Mouse (Mus musculus) testis, adult 2 months (tissue): Measurements from ENCODE around the gene 4931406C07Rik. TPM values are rescaled to one million over a fixed set of nuclear protein-coding genes. Genes with fewer than 3 reads are reported as not detected.

Experiments
- H3K27ac ChIP-seq: fragments of 200-500 bp; 2 replicates; pipeline ENCODE4 v1.5.1; 2012; ENCODE audit warnings: low read depth, low read length; ENCODE audit not compliant: control insufficient read depth, insufficient read depth
- H3K27me3 ChIP-seq: fragments of 200-500 bp; 2 replicates; pipeline ENCODE4 v1.6.1; 2012; ENCODE audit warnings: mild to moderate bottlenecking, low read length, moderate library complexity; ENCODE audit not compliant: control insufficient read depth, insufficient read depth
- H3K36me3 ChIP-seq: fragments of 200-500 bp; 2 replicates; pipeline ENCODE4 v1.6.1; 2012; ENCODE audit warnings: mild to moderate bottlenecking, low read length; ENCODE audit not compliant: control insufficient read depth, insufficient read depth
- H3K4me1 ChIP-seq: fragments of 200-500 bp; 2 replicates; pipeline ENCODE4 v1.6.1; 2012; ENCODE audit warnings: low read length; ENCODE audit not compliant: control insufficient read depth, insufficient read depth
- H3K4me3 ChIP-seq: fragments of 200-500 bp; 2 replicates; pipeline ENCODE4 v1.5.1; 2012; ENCODE audit warnings: low read depth, mild to moderate bottlenecking, low read length, moderate library complexity, mixed read lengths; ENCODE audit not compliant: control insufficient read depth
- CTCF ChIP-seq: fragments of 200-500 bp; IDR thresholded peaks from 2 replicates; pipeline ENCODE4 v1.5.1; 2012; ENCODE audit warnings: low read depth, mild to moderate bottlenecking, inconsistent platforms, low read length, moderate library complexity; ENCODE audit not compliant: control insufficient read depth, insufficient read depth, insufficient replicate concordance
- POLR2A ChIP-seq: fragments of 200-500 bp; IDR thresholded peaks from 2 replicates; pipeline ENCODE4 v1.6.1; 2012; ENCODE audit warnings: low read depth, mild to moderate bottlenecking, inconsistent platforms, low read length, moderate library complexity; ENCODE audit not compliant: control insufficient read depth
- polyA plus RNA-seq: library from polyadenylated mRNA; depleted of rRNA; stranded (reverse); fragments of >200 nt; gene quantifications from 2 replicates; pipeline ENCODE4 v1.2.3, GENCODE M21; 2012; rRNA removed

The 4931406C07Rik gene
- polyA plus RNA-seq, 1 experiment: 17.7 TPM

DNA sequence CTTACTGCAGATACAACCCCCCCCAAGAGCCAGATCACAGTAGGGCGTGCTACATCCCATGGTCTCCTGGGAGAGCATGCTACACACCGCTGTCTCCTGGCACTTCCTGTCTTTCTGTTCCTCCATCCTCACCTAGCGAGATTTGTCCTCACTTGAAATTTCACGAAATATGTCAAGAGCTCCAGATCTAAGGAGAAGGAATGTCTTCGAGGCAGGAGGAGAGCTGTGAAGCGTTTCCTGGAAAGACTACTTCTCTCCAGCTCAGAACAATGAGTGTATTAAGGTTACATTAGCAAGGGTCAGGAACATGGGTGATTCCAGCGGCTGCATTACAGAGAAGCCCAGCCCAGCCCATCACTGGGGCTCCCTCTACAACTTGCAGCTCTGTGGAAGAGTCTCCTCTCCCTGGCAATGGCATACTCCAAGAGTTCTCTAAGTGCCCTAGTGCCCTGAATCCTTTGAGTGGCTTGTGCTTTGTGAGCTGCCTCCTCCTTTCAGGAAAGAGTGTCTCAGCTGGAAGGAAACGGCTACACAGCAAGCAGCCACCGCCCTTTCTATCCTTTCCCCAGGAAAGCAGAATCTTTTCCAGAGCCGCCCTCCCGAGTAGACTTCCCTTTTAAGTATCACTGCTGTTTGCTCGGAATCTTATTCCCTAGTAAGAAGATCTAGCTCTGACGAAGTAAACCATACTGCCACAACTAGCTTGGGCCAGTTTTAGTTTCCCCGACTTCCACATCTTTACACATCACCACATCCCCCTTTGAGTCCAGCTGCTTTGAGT, 68.5 kb downstream of the 4931406C07Rik start:
- no peaks in the 10 kb centered on the region for H3K27me3 ChIP-seq
- no peaks in the 10 kb centered on the region for H3K36me3 ChIP-seq
- H3K27ac ChIP-seq: no peak overlapping the region
- TF ChIP-seq POLR2A (no peak), CTCF (no peak)
- peaks cover 12% of the 10 kb centered on the region for H3K4me1 ChIP-seq
- H3K4me3 ChIP-seq: no peak overlapping the region

DNA sequence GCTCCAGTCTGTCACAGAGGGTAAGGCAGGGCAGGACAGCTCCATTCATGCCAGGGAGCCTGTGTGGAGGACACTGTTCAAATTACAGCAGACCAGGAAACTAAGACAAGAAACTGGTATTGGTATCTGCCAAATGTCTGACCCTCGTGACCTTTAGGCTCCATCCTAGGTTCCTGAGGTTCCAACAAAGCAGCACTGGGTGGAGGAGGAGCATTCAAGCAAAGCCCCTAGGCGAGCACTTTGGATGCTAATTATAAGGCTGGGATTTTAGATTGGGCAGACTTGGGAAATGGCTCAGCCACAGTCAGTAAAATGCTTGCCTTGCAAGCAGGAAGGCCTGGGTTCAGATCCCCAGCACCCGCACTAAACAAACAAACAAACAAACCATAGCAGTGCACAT, 70.3 kb downstream of the 4931406C07Rik start:
- peaks cover 12% of the 10 kb centered on the region for H3K4me1 ChIP-seq
- no peaks in the 10 kb centered on the region for H3K27me3 ChIP-seq
- TF ChIP-seq CTCF (no peak), POLR2A (no peak)
- H3K36me3 ChIP-seq: no peaks in the 10 kb centered on the region
- no peak overlapping the region for H3K27ac ChIP-seq
- H3K4me3 ChIP-seq: no peak overlapping the region

DNA sequence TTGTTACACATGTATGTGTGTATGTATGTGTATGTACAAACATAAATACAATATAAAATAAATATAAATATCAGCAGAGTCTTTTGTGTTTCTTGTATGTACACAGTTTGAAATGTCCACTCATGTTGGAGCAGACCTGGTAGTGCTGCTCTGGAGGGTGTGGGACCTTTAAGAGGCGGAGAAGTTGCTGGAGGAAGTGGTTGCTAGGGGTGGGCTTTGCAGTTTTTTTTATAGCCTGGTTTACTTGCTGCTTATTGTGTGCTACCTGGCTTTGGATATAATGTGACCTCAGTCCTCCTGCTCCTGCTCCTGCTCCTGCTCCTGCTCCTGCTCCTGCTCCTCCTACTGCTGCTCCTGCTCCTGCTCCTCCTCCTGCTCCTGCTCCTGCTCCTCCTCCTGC, 72.6 kb downstream of the 4931406C07Rik start:
- H3K27me3 ChIP-seq: no peaks in the 10 kb centered on the region
- TF ChIP-seq CTCF: no peak
- TF ChIP-seq POLR2A: no peak
- no peak overlapping the region for H3K27ac ChIP-seq
- peaks cover 3% of the 10 kb centered on the region for H3K4me1 ChIP-seq
- H3K36me3 ChIP-seq: no peaks in the 10 kb centered on the region
- no peak overlapping the region for H3K4me3 ChIP-seq

Other genes starting within 250 kb of the 4931406C07Rik start
- gene Hephl1, start 194.3 kb downstream of the 4931406C07Rik start, polyA plus RNA-seq: 0.16 and 0.31 TPM in 2 replicates
- 0.40 and 0.43 TPM in 2 replicates for gene Vstm5, start 67.4 kb downstream of the 4931406C07Rik start, polyA plus RNA-seq
- gene Med17, start 26.5 kb downstream of the 4931406C07Rik start, polyA plus RNA-seq: 12.1 and 17.3 TPM in 2 replicates
- 15.1 and 16.8 TPM in 2 replicates for gene Taf1d, start 234 bp downstream of the 4931406C07Rik start, polyA plus RNA-seq
- 17.4 and 20.8 TPM in 2 replicates for gene Cep295, start 51.3 kb upstream of the 4931406C07Rik start, polyA plus RNA-seq
- gene Smco4, start 187.0 kb upstream of the 4931406C07Rik start, polyA plus RNA-seq: 37.9 and 47.2 TPM in 2 replicates